Mouse (Mus musculus): ENCODE data around the gene Fut8.

Fut8 gene

GRCm38 (mm10) chr12:77305502-77305901, 67.6 kb downstream of the Fut8 start:
- no peak for DNase-seq (ENCODE audit: low read depth, low spot score)

GRCm38 (mm10) chr12:77306759-77307314, 68.9 kb downstream of the Fut8 start:
- no peak for DNase-seq (ENCODE audit: low read depth, low spot score)

GRCm38 (mm10) chr12:77309507-77309906, 71.6 kb downstream of the Fut8 start:
- no peak for DNase-seq (ENCODE audit: low read depth, low spot score)

DNA sequence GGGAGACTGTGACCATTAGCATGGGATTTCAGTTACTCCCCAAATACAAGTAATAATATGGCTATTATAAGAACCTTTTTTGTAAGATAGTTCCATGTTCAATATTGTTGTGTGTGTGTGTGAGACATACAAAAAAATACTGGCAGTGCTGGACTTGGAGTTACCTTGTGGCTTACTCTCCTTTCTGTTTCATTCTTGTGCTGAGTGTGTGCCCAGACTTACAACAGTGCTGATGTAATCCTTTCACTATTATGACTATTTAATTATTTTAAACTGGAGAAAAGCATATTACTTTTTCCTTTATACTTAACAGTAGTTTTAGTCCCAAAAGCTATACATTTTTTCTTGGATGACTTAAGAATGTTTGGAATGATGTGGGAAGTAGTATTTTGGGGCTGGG, 75.6 kb downstream of the Fut8 start:
- DNase-seq (ENCODE audit: low read depth, low spot score): no peak

DNA sequence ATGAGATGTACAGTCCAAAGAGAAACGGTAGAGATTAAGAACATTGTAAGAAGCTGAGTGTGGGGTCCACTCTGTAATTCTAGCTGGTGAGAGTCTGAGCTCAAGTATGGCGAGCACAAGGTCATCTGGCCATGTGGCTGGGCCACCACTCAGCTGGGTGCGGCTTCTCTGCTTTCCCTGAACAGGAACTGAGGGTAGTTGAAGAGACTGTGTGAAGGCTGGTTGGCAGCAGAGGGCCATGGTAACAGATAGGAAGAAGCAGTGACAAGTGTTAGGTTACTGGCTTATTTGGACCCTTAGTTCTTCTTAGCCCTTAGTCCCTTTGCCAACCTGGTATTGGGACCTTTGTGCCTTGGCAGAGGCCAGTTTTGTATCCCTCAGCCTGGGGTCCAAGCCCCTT, 86.2 kb downstream of the Fut8 start:
- DNase-seq (ENCODE audit: low read depth, low spot score): peak; percentile 18

- DNase-seq (ENCODE audit: low read depth, low spot score): no peak
These were observed 108.6 kb downstream of the Fut8 start for GRCm38 (mm10) chr12:77346521-77346920.

DNA sequence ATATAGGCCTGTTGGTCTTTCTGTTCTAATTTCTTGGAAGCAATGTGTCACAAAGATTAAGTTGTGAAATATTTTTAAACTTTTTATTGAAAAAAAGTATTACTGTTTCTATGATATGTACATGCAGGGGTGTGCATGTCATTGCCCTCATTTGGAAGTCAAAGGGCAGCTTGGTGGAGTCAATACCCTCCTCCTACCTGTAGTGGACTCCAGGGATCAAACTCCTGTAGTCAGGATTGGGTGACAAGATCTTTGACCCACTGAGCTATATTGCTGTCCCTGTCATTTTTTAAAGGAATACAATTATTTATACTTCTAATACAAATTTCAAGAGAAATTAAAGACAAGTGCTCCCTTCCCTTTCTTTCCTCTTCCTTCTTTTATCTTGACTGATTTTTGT, 111.6 kb downstream of the Fut8 start:
- no peak for DNase-seq (ENCODE audit: low read depth, low spot score)

- no peak for DNase-seq (ENCODE audit: low read depth, low spot score)
These were observed 177.8 kb downstream of the Fut8 start for GRCm38 (mm10) chr12:77415720-77416119.

DNA sequence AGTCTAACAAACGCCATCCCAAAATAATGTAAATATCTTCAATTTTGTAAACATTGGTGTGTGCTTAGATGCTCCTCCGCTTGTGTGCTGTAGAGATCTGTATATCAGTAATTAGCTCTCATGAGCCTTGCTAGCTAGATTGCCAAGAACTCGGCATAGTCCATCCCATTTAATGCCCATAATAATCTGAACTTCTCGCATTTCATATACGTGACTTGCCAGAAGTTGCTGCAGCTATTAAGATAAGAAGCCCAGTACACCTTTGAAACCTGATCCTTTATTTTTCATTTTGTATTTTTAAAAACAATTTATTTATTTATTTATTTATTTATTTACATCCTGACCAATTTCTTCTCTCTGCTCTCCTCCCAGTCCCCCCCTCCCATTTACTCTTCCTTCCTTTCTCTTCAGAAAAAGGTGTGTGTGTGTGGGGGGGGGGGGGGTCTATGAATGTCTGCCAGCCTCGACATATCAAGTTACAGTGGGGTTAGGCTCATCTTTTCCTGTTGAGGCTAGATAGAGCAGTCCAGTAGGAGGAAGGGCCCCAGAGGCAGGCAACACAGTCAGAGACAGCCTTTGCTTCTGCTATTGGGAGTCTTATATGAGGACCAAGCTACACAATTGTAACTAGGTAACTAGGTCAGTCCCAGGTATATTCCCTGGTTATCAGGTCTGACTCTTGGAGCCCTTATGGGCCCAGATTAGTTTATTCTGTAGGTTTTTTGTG, 183.9 kb downstream of the Fut8 start:
- no peak for DNase-seq (ENCODE audit: low read depth, low spot score)

DNA sequence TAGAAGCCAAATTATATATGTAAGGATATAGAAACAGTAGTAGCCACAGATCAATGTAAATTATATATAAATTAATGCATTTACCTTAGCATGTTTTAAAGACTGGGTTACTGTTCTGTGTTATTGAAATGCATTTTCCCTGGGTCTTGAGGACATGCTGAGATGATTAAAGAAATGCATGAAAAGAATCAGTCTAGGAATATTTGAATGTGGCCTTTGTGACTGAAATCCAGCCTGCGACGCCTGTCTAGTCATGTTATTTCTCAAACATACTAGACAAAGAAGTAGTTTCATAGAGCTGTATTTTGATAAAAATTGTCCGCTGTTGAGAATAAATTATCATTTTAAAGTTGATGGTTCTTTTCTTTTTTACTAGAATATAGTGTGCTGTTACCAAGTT, 188.2 kb downstream of the Fut8 start:
- DNase-seq (ENCODE audit: low read depth, low spot score): no peak

- DNase-seq (ENCODE audit: low read depth, low spot score): no peak
These were observed 190.2 kb downstream of the Fut8 start for GRCm38 (mm10) chr12:77428165-77428564.

DNA sequence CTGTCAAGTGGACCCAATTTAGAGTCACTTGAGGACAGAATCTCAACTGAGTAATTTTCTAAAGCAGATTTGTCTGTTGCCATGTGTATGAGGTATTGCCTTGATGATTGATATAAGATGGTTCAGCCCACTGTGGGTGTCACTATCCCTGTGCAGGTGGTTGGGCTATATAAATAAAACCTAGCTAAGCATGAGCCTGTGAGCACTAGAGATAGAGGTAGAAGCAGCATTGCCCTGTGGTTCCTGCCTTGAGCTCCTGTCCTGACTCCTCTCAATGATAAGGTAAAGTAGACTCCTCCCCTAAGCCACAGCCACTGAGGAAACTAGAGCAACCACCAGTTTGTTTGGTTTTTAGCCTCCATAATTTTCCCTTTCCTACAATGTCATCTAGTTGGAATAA, 191.5 kb downstream of the Fut8 start:
- no peak for DNase-seq (ENCODE audit: low read depth, low spot score)

DNA sequence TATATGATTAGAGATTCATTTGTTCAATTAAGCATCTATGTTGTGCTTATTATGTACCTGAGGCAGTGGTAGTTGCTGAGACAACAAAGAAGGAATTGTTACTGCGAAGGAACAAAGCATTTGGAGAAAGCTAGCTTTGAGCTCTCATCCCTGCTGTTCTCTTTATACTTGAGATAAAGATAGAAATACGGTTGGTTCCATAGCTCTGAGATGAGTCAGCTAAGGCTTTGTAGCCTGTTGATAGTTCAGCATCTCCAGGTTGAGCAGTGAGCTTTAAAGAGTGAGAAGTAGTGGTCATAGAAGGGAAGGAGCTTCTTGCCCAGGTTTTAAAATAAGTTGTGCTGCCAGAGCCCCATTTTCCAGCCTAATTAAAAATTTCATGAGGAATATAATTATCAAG, 198.8 kb downstream of the Fut8 start:
- no peak for DNase-seq (ENCODE audit: low read depth, low spot score)

GRCm38 (mm10) chr12:77450816-77451215, 212.9 kb downstream of the Fut8 start:
- no peak for DNase-seq (ENCODE audit: low read depth, low spot score)

DNA sequence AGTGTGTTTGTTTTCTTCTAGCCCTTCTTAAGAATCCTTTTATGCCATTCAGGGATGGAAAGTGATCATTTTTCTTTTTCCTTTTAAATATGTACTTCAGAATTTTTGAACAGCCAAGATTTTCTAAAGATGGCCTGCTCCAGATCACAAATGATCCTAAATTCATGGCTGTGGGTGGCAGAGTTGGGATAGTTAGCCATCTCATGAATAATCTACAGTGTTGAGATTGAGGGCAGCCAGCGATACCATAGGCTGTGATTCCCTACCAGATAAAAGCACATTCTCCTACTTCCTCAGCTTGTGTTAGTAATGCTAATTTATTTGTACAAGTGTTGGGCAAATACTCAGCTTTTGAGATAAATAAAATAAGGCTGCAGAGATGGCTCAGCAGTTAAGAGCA, 228.3 kb downstream of the Fut8 start:
- no peak for DNase-seq (ENCODE audit: low read depth, low spot score)

GRCm38 (mm10) chr12:77479931-77480330, 242.0 kb downstream of the Fut8 start:
- DNase-seq (ENCODE audit: low read depth, low spot score): peak; percentile 13

DNA sequence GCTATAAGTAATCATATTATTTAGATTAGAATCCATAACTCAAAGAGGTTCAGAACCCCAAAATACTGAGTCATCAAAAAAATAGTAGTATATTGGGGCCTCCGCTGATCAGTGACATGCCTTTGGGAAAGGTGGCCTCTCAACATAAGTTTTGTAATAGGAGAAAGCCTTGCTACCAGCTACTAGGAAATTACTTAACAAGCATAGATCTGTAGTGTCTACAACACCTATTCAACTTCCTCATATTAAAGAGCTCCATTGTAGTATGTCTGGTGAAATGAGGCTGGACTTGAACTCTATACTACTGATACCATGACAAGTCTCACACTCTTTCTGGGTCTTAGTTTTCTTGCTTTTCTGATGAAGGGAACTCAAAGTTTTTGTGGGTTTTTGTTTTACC, 243.2 kb downstream of the Fut8 start:
- DNase-seq (ENCODE audit: low read depth, low spot score): no peak

DNA sequence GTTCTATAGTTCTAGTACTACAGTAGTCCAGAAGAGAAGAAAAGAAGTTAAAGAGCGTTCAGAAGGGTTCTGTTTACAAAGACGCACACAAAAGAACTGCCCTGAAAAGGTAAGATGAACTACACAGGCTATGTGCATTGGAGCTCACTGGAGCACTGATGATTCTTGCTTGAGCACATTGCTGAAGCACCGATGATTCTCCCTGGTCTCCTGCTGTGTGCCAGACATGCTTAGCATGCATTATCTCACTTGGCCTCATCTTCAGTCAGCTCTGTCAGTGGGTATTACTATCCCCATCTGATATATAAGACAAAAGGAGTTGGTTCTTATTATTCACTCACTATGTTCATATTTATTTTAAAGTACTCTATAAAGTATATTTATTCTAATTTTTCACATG, 243.9 kb downstream of the Fut8 start:
- no peak for DNase-seq (ENCODE audit: low read depth, low spot score)

DNA sequence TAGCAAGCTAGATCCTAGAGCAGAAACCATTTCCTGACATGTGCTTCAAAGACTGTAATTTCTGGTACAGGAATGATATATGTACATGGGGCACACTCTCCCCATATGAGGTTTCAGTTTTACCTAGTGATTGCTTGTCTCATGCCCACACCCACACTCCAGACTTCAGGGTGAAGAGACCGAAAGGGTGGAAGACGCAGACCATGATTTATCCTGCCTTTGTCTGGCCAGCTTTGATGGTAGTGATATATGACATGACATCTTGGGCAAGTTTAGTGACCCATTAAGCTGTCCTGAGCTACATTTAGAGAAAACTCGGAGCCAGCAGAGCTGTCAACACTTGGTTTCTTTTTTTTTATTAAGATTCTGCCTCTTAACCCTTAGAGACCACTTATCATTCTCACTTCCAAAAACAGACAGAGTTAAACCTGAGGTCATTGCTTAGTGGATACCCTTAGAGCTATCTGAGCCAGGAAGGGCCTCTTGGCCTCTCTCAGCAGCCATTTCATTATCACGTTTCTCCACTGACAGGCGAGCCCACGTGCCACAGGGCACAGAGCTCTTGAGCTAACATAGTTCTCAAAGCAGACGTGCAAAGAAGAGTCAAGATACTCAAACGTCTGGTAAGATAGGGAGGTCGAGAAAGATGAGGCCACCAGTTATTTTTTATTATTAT, 245.4 kb downstream of the Fut8 start:
- no peak for DNase-seq (ENCODE audit: low read depth, low spot score)

GRCm38 (mm10) chr12:77484761-77485160, 246.8 kb downstream of the Fut8 start:
- DNase-seq (ENCODE audit: low read depth, low spot score): no peak

DNA sequence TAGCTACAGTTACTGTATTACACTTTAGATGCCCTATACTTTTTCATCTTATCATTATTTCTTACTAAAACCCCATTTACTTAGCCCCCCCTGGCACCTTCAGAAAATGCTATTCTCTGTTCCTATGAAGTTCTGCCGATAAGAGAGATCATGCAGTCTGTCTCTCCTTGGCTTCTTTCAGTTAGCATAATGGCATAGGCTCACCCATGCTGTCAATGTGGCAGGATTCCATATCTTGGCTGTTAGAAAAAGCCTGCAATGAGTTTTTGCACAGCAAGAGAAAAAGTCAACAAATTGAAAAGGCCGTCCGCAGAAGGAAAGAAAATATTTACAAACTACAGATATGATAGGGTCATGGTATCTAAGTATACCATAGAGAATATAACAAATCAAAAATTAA, 253.6 kb downstream of the Fut8 start:
- DNase-seq (ENCODE audit: low read depth, low spot score): no peak

DNA sequence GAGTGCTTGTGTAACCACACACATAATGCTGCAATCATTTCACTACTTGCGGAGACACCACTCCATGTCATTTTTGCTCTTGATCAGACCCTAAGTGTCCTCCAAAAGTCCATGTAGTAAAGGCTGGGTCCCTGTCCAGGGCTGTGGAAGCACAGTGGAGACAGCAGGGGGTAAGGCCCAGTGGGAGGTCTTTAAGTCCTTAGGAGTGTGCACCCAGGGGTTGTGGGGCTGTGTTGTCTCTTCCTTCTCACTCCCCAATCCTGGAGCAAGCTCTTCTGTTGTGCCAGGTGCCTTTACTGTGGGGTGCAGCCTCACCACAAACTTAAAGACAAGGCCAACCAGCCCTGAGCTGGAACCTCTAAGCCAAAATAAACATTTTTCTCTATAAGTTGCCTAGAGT, 257.9 kb downstream of the Fut8 start:
- DNase-seq (ENCODE audit: low read depth, low spot score): no peak

GRCm38 (mm10) chr12:77498153-77498552, 260.2 kb downstream of the Fut8 start:
- no peak for DNase-seq (ENCODE audit: low read depth, low spot score)
